Mouse (Mus musculus) CH12.LX (cell line): ENCODE data around the gene Zfp750.

Experiments
- MAZ ChIP-seq: IDR thresholded peaks from 2 replicates; pipeline ENCODE4 v1.6.1; 2012; ENCODE audit warnings: low read depth, mild to moderate bottlenecking, inconsistent platforms, low read length, improper control_type of control experiment, moderate library complexity
- NRF1 ChIP-seq: IDR thresholded peaks from 2 replicates; pipeline ENCODE4 v1.6.1; 2014; ENCODE audit warnings: low read depth, mild to moderate bottlenecking, inconsistent platforms, low read length, improper control_type of control experiment, moderate library complexity
- POLR2A ChIP-seq: IDR thresholded peaks from 2 replicates; pipeline ENCODE4 v1.6.1; 2011; ENCODE audit warnings: low read depth, mild to moderate bottlenecking, improper control_type of control experiment, low read length
- UBTF ChIP-seq: IDR thresholded peaks from 2 replicates; pipeline ENCODE4 v1.6.1; 2012; ENCODE audit warnings: low read depth, mild to moderate bottlenecking, inconsistent platforms, low read length, improper control_type of control experiment, moderate library complexity
- USF1 ChIP-seq: IDR thresholded peaks from 2 replicates; pipeline ENCODE4 v1.6.1; 2014; ENCODE audit warnings: low read depth, mild to moderate bottlenecking, inconsistent platforms, low read length, improper control_type of control experiment
- ZNF384 ChIP-seq: IDR thresholded peaks from 2 replicates; pipeline ENCODE4 v1.6.1; 2012; ENCODE audit warnings: low read depth, low read length, improper control_type of control experiment, inconsistent platforms

DNA sequence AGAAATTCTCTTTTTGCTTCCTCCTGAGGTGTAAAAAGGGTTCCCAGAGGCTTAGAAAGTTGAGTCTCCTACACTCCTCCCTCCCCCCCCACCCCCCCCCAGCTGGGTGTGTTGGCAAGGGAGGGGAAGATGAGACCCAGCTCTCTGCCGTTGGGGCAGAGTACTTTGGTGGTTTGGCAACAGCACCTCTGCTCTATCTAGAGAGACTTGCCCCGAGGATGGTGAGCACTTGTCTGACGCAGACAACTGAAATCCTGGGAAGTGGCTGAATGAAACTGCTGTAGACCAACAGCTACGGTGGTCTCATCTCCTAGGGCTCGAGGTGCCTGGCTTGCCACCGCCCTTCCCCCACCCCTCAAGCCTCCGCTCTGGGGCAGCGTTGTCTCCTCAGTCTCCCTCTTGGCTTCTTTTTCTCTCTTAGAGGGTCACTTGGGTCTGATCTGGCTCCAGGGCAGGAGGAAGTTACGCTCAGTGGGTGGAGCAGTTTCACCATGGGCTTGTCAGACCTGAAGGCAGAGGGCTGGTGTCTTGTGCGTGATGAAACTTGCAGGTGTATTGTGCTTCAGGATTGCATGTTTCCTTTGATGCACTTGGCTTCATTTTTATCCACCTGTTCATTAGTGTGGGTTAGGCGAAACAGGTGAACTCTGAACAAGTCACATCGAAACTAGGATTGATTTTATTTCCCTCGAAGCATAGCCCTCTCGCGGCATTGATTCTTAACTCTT, 39.5 kb downstream of the Zfp750 start:
- TF ChIP-seq MAZ (no peak), POLR2A (no peak), NRF1 (no peak), USF1 (no peak), UBTF (no peak), ZNF384 (no peak)
